Mouse (Mus musculus) forebrain, embryonic 11.5 days (tissue): Measurements from ENCODE around the gene Uhrf1bp1. TPM values are rescaled to one million over a fixed set of nuclear protein-coding genes. Genes with fewer than 3 reads are reported as not detected.
A peak's percentile ranks its signal among the peaks of the same experiment; 100 is the strongest.

Experiments used
- ATAC-seq: fragments of 200-750 bp; cut with Nextera tagmentation; replicated peaks from 2 replicates; pipeline ENCODE4 v1.8.0; 2017; ENCODE audit warnings: moderate TSS enrichment; ENCODE audit not compliant: low FRiP score
- DNase-seq: peaks from one replicate; pipeline ENCODE4 v3.0.0-alpha.2; 2017; ENCODE audit warnings: low spot score
- H3K27ac ChIP-seq: fragments of 300-500 bp; sonication (generic); 2 replicates; pipeline ENCODE4 v1.5.1; 2014; ENCODE audit warnings: low read depth, low read length
- H3K27me3 ChIP-seq: fragments of 300-500 bp; sonication (generic); 2 replicates; pipeline ENCODE4 v1.6.1; 2014; ENCODE audit warnings: mild to moderate bottlenecking, low read length, mixed read lengths; ENCODE audit not compliant: control insufficient read depth, insufficient read depth
- H3K36me3 ChIP-seq: fragments of 300-500 bp; sonication (generic); 2 replicates; pipeline ENCODE4 v1.6.1; 2014; ENCODE audit warnings: mild to moderate bottlenecking, low read length, moderate library complexity, mixed read lengths; ENCODE audit not compliant: control insufficient read depth, insufficient read depth
- H3K4me1 ChIP-seq: fragments of 300-500 bp; sonication (generic); replicated peaks from 2 replicates; pipeline ENCODE4 v1.6.1; 2014; ENCODE audit warnings: low read length, mixed read lengths; ENCODE audit not compliant: control insufficient read depth, insufficient read depth
- H3K4me2 ChIP-seq: fragments of 300-500 bp; sonication (generic); 2 replicates; pipeline ENCODE4 v1.6.1; 2014; ENCODE audit warnings: low read depth, mild to moderate bottlenecking, low read length, moderate library complexity, mixed read lengths; ENCODE audit not compliant: severe bottlenecking
- H3K4me3 ChIP-seq: fragments of 300-500 bp; sonication (generic); 2 replicates; pipeline ENCODE4 v1.5.1; 2014; ENCODE audit warnings: low read depth, low read length
- H3K9ac ChIP-seq: fragments of 300-500 bp; sonication (generic); 2 replicates; pipeline ENCODE4 v1.6.1; 2014; ENCODE audit warnings: low read length
- H3K9me3 ChIP-seq: fragments of 300-500 bp; sonication (generic); 2 replicates; pipeline ENCODE4 v1.6.1; 2016; ENCODE audit warnings: low read length, mixed read lengths; ENCODE audit not compliant: control insufficient read depth
- WGBS: fragments of 180-500 bp; shearing (Covaris S2); extraction: QIAGEN DNeasy Blood & Tissue Kit; methylation state at CpG from one replicate; pipeline ENCODE4 v1.1.7; 2014; 5-methylcytosine and 5-hydroxymethylcytosine counted together
- polyA plus RNA-seq: library from polyadenylated mRNA; unstranded; fragments of >200 nt; fragmentation: Nextera tagmentation; extraction: Ambion mirVana; gene quantifications from 2 replicates; pipeline ENCODE4 v1.2.1, GENCODE M21; 2014

The Uhrf1bp1 gene
- polyA plus RNA-seq, 1 experiment from 2014 or later, result 9.7 TPM

GRCm38 (mm10) chr17:27820568-27821406, 35.5 kb upstream of the Uhrf1bp1 start, which contains the start of gene D17Wsu92e:
Gene D17Wsu92e (minus strand): TSS chr17:27820648.
- ATAC-seq (peak; percentile 97), DNase-seq (peak; percentile 99)
- no peaks in the 10 kb centered on the region for H3K36me3 ChIP-seq
- H3K27ac ChIP-seq, result peak within 1 kb of the TSS; percentile 46
- no peaks in the 10 kb centered on the region for H3K27me3 ChIP-seq
- peak within 1 kb of the TSS; percentile 82 for H3K4me2 ChIP-seq
- H3K9ac ChIP-seq, result peak within 1 kb of the TSS; percentile 92
- H3K4me1 ChIP-seq, result peaks cover 6% of the 10 kb centered on the region; the same call in 1 of the 2 replicates
- no peaks in the 10 kb centered on the region for H3K9me3 ChIP-seq
- peak within 1 kb of the TSS; percentile 94 for H3K4me3 ChIP-seq
- 3% methylated on average over 40 of the region's 56 CpGs for WGBS

DNA sequence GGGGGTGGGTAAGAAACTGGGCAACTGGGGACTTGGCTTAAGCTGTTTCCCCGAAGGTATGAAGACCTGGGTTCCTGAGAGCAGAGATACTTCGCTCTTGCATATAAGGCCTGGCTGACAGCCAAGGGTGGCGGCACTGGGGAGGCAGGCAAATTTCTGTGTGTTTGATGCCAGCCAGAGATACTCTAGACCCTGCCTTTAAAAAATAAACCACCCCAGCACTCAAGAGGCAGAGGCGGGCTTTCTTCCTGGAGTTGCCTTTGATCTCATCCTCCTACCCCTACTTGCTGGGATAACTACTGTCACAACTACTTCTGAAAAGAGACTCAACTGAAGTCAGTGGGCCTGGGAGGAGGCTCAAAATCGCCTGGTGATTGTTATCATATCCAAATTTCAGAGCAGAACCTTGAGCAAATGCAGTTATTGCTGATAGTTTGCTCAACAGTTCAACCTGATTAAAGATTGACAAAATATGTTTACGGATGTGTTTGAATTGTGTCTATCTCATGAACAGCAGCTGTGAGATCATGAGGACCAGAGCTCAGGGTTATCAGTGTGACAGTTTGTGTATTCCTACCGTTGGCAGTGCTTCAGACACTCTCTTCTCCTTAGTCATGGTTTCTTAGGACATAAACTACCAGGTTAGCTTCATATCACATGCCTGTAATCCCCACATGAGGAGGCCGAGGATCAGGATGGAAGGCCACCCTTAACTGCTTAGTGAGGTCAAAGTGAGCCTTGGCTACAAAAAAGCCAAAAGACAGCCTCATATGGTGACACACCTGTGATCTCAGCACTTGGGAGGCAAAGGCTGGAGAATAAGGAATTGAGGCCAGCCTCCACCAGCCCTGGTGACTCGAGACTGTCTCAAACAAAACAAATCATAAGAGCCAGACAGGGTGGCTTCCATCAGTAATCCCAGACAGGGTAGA, 34.6 kb upstream of the Uhrf1bp1 start:
- DNase-seq (no peak), ATAC-seq (no peak)
- H3K4me3 ChIP-seq, result no peak overlapping the region
- H3K9ac ChIP-seq, result no peak overlapping the region; the same call in 1 of the 2 replicates
- no peaks in the 10 kb centered on the region for H3K27me3 ChIP-seq
- 74% methylated on average over 9 of the region's 9 CpGs for WGBS
- peak overlapping the region; percentile 73; the same call in 1 of the 2 replicates for H3K4me2 ChIP-seq
- peaks cover 9% of the 10 kb centered on the region; the same call in 1 of the 2 replicates for H3K4me1 ChIP-seq
- H3K27ac ChIP-seq, result no peak overlapping the region
- H3K36me3 ChIP-seq, result no peaks in the 10 kb centered on the region
- no peaks in the 10 kb centered on the region for H3K9me3 ChIP-seq

GRCm38 (mm10) chr17:27823142-27823905, 32.9 kb upstream of the Uhrf1bp1 start:
- DNase-seq (no peak), ATAC-seq (no peak)
- Histone ChIP-seq H3K4me1 (peaks cover 8% of the 10 kb centered on the region; the same call in 1 of the 2 replicates), H3K4me3 (no peak overlapping the region), H3K27ac (no peak overlapping the region), H3K9me3 (no peaks in the 10 kb centered on the region), H3K36me3 (no peaks in the 10 kb centered on the region), H3K4me2 (no peak overlapping the region), H3K27me3 (no peaks in the 10 kb centered on the region), H3K9ac (no peak overlapping the region)
- 79% methylated on average over 9 of the region's 9 CpGs for whole genome bisulfite sequencing

DNA sequence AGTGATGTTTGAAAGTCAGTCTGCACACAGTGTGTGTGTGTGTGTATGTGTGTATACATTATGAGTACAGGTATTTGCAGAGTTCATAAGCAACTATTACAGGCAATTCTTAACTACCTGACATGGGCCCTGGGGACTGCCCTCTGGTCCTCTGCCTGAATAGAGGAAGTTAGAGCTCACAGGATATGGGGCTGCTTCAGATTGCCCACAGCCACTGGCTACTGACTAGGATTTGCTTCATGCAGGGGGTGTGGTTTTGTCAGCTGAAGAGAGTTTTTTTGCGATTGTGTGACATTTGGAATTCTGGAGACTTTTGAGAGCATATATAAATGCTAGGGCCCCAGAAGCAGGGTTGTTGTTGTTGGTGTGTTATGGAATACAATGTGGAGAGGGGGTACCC, 31.3 kb upstream of the Uhrf1bp1 start:
- no peak overlapping the region for H3K4me3 ChIP-seq
- H3K27me3 ChIP-seq, result no peaks in the 10 kb centered on the region
- peaks cover 3% of the 10 kb centered on the region; the same call in 1 of the 2 replicates for H3K4me1 ChIP-seq
- no peaks in the 10 kb centered on the region for H3K36me3 ChIP-seq
- ATAC-seq (no peak), DNase-seq (no peak)
- WGBS, result 66% methylated on average over 1 of the region's 1 CpGs
- no peak overlapping the region for H3K9ac ChIP-seq
- H3K9me3 ChIP-seq, result no peaks in the 10 kb centered on the region
- no peak overlapping the region for H3K4me2 ChIP-seq
- no peak overlapping the region for H3K27ac ChIP-seq

GRCm38 (mm10) chr17:27825539-27825938, 30.7 kb upstream of the Uhrf1bp1 start:
- H3K36me3 ChIP-seq, result no peaks in the 10 kb centered on the region
- no peak overlapping the region for H3K4me3 ChIP-seq
- no peak for ATAC-seq
- no peaks in the 10 kb centered on the region for H3K9me3 ChIP-seq
- WGBS, result 41% methylated on average over 3 of the region's 3 CpGs
- no peak for DNase-seq
- H3K9ac ChIP-seq, result no peak overlapping the region
- H3K4me2 ChIP-seq, result no peak overlapping the region
- no peak overlapping the region for H3K27ac ChIP-seq
- no peaks in the 10 kb centered on the region for H3K27me3 ChIP-seq
- peaks cover 3% of the 10 kb centered on the region; the same call in 1 of the 2 replicates for H3K4me1 ChIP-seq

- peak overlapping the region; percentile 49 for H3K4me2 ChIP-seq
- WGBS, result 6% methylated on average over 22 of the region's 22 CpGs
- ATAC-seq, result peak; percentile 74
Observed at GRCm38 (mm10) chr17:27825984-27826905, 30.0 kb upstream of the Uhrf1bp1 start.

DNA sequence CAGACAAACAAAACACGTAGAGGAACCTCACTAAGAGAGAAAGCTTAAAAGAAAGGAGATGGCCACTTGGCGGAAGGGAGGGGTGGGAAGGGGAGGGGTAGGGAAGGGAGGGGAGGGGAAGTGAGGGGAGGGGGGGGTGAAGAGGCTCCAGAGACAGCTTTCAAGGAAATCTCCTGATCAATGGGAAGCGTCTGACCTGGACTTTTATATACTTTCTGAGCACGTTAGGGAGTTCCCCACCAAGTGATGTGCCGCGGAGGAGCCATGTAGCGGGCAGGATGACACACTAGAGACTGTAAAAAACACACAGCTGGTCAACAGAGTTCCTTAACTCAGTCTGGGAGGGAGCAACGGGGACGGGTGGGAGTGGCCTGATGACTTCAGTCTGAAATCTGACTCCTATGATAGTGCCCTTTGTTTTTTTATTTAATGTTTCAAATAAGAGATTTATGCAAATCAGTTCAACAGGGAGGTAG, 29.3 kb upstream of the Uhrf1bp1 start:
- Histone ChIP-seq H3K27me3 (no peaks in the 10 kb centered on the region), H3K36me3 (no peaks in the 10 kb centered on the region), H3K9me3 (no peaks in the 10 kb centered on the region), H3K4me1 (peaks cover 3% of the 10 kb centered on the region; the same call in 1 of the 2 replicates), H3K9ac (peak overlapping the region; percentile 27; the same call in 1 of the 2 replicates), H3K27ac (no peak overlapping the region; the same call in 1 of the 2 replicates), H3K4me2 (peak overlapping the region; percentile 49), H3K4me3 (peak overlapping the region; percentile 24)
- ATAC-seq (no peak), DNase-seq (no peak)
- WGBS, result 3% methylated on average over 8 of the region's 9 CpGs

More at GRCm38 (mm10) chr17:27825984-27826905, 30.0 kb upstream of the Uhrf1bp1 start:
- H3K9me3 ChIP-seq, result no peaks in the 10 kb centered on the region
- peak overlapping the region; percentile 24 for H3K4me3 ChIP-seq
- no peaks in the 10 kb centered on the region for H3K36me3 ChIP-seq
- H3K27me3 ChIP-seq, result no peaks in the 10 kb centered on the region
- H3K4me1 ChIP-seq, result peaks cover 3% of the 10 kb centered on the region; the same call in 1 of the 2 replicates
- DNase-seq, result peak; percentile 81
- no peak overlapping the region; the same call in 1 of the 2 replicates for H3K27ac ChIP-seq
- H3K9ac ChIP-seq, result peak overlapping the region; percentile 27; the same call in 1 of the 2 replicates
